Mouse (Mus musculus) ES-E14 (cell line): ENCODE data around the gene Map3k14.

Experiments
- HCFC1 ChIP-seq: IDR thresholded peaks from 2 replicates; pipeline ENCODE4 v1.6.1; 2012; ENCODE audit warnings: low read length, inconsistent platforms, borderline replicate concordance; ENCODE audit not compliant: insufficient read depth
- ZC3H11A ChIP-seq: IDR thresholded peaks from 2 replicates; pipeline ENCODE4 v1.6.1; 2012; ENCODE audit warnings: low read depth, mild to moderate bottlenecking, inconsistent platforms, low read length, borderline replicate concordance

- TF ChIP-seq ZC3H11A (no peak), HCFC1 (no peak)
These were observed 30.4 kb downstream of the Map3k14 start for GRCm38 (mm10) chr11:103236903-103237302.
